Mouse (Mus musculus): ENCODE data around the gene Crim1. TPM values are rescaled to one million over a fixed set of nuclear protein-coding genes. Genes with fewer than 3 reads are reported as not detected.

Crim1 gene
- total RNA-seq, 2 experiments from 2014 or later = 19.3 to 20.1 TPM

DNA sequence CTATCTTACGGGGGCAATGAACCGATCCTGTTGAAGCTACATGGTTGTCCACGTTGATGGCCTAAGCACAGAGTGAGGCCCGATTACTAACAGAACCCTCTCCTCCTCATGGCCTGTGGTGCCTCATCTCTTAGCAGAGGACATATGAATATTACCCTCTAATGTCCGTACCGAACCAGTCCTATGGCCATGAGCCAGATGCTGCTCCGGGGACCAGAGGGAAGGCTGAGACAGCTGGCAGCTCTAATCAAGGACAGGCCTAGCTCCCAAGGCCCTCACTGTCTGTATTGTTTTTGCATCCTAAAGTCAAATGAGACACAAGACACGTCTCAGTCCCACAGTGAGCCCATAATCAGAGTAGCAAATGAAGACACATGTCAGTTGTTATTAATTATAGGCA is 155.6 kb downstream of the Crim1 start:
- no peak for DNase-seq
- intact Hi-C loops (cut with DNase I; ENCODE audit: low total_unique reads) = no loop called here

DNA sequence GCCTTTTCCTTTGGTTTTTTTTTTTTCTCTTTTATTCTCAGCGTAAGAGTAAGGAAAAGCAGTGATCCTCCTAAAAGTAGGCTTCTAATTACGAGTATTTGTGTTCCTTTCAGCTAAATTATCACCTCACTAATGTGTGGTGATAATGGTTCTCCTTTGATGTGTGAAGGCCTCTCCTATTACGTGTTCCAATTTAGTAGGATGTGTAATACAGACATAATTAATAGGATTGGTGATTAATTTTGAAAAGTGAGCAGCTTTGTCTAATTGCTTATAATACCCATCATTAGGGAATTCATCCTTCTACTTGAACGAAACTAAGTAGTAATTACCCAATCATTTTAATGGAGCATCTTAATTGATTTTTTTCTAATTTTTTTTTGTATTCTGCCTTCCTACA is 157.7 kb downstream of the Crim1 start:
- no peak for DNase-seq
- intact Hi-C loops (cut with DNase I; ENCODE audit: low total_unique reads) = no loop called here

- intact Hi-C loops (cut with DNase I; ENCODE audit: low total_unique reads) = no loop called here
- no peak for DNase-seq
Measured at GRCm38 (mm10) chr17:78358251-78358726, 158.2 kb downstream of the Crim1 start.

GRCm38 (mm10) chr17:78361939-78362728 is 162.1 kb downstream of the Crim1 start:
- no peak for DNase-seq
- intact Hi-C loops (cut with DNase I; ENCODE audit: low total_unique reads) = no loop called here

- DNase-seq = no peak
- intact Hi-C loops (cut with DNase I; ENCODE audit: low total_unique reads) = no loop called here
Measured at GRCm38 (mm10) chr17:78364555-78365302, 164.7 kb downstream of the Crim1 start.

DNA sequence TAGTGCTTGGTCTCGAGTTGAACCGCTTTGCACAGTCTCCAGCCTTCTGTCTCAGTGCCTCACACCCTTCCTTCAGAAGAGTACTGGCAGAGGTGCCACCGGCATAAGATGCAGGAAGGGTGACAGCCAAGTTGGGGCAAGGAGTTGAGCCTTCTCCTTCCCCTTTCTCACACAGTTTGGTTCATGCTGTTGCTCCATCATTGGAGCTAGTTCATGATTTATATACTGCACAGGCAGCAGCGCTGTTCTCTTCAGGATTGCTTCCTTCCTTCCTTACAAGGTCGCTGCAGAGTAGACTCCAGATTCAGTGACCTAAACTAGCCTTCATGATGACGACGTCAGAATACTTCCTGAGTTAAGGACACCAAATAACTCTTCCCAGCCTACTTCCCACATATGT is 166.0 kb downstream of the Crim1 start:
- intact Hi-C loops (cut with DNase I; ENCODE audit: low total_unique reads) = no loop called here
- DNase-seq = no peak

DNA sequence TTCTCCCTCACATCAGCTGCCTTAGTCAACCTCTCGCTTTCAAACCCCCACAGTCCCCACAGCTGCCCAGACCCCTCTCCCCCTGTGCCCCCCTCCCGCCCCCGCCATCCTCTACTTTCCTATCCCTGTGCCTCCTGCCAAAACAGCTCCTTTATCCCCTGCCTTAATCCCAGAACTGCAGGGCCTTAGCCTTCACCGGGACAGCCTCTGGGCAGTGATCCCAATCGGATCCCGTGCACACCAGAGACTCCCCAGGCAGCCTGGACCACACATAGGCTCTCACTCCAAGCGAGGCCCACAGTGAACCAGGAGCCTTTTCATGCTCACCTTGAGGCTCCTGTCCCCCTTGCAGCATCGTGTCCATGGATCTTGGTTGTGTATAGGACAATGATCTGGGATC is 168.4 kb downstream of the Crim1 start:
- DNase-seq = no peak
- intact Hi-C loops (cut with DNase I; ENCODE audit: low total_unique reads) = no loop called here

DNA sequence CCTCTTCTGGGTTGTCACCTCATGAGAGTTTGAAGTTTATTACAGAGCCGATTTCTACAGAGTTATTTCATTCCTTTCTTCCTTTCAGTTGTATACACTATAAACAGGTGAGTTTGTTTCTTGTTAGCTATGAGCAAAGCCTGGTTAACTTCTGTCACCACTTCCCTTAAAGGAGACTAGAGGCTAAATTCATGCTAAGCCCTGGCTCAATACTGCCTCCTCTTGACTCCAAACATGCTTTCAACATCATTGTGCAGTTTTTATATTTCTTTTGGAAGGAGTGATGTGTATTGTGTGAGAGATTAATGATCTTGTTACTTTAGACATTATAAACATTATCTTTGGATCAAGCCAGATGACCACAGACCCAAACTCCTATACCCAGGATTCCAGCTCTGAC is 170.4 kb downstream of the Crim1 start:
- intact Hi-C loops (cut with DNase I; ENCODE audit: low total_unique reads) = loop anchor here (10.0 kb wide), 1 partner anchor 176 kb away; no protein-coding TSS in a partner anchor
- DNase-seq = no peak

DNA sequence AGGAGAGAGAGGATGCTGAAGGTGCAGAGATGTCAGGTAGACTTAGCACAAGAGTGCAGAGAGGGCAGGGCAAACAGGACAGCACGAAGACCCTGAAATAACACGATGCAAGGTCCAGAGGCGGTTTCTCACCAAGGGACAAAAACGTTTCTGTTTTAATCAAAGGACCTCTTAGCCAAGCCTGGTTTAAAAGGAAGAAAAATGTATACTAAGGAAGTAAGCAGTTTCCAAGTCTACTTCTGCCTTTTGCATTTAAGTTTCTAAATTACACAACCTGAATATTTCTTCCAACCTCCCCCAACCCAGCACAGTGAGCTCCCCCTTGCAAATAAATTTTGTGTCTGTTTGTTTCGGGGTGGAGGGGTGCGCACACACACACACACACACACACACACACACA is 173.1 kb downstream of the Crim1 start:
- intact Hi-C loops (cut with DNase I; ENCODE audit: low total_unique reads) = loop anchor here (10.0 kb wide), 1 partner anchor 178 kb away; no protein-coding TSS in a partner anchor
- no peak for DNase-seq

- intact Hi-C loops (cut with DNase I; ENCODE audit: low total_unique reads) = loop anchor here (10.0 kb wide), 1 partner anchor 179 kb away; no protein-coding TSS in a partner anchor
- DNase-seq = no peak
Measured at GRCm38 (mm10) chr17:78373849-78374248, 173.8 kb downstream of the Crim1 start.

DNA sequence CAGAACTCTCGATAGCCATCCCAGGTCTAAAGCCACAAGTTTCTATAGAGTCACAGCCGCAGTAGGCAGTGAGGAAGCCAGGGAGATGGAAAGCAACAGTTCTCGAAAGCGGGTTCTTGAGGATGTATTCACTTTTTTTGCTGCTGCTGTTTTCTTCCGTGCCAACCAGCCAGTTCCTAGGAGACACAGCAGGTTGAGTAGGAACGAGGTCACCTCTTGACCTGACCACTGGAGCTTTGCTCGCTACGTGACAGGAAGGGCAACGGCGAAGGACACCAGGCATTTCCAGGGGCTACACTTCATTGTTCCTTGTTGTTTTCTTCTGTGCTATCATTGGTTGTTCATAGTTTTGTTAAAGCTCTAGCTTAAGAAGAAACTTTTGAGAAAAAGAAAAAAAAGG is 174.7 kb downstream of the Crim1 start:
- DNase-seq = no peak
- intact Hi-C loops (cut with DNase I; ENCODE audit: low total_unique reads) = loop anchor here (10.0 kb wide), 1 partner anchor 180 kb away; no protein-coding TSS in a partner anchor

DNA sequence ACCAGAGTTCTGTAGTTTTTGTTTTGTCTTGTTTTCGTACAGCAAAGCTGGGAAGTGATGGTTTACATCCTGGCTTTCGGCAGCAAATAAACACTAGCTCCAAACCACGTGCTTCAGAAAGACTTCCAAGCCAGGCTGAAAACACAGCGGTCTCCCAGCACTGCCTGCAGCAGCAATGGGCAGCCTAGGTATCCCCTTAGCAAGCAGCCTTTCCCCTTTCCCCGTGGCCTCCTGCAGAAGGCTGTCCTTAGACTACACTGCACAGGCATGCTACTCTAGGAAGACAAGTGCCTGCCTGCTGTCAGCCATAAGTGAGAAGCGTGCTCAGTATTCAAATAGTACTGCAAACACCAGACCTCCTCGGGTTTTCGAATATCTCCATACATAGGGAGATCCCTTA is 176.5 kb downstream of the Crim1 start:
- no peak for DNase-seq
- intact Hi-C loops (cut with DNase I; ENCODE audit: low total_unique reads) = loop anchor here (10.0 kb wide), 1 partner anchor 182 kb away; no protein-coding TSS in a partner anchor

DNA sequence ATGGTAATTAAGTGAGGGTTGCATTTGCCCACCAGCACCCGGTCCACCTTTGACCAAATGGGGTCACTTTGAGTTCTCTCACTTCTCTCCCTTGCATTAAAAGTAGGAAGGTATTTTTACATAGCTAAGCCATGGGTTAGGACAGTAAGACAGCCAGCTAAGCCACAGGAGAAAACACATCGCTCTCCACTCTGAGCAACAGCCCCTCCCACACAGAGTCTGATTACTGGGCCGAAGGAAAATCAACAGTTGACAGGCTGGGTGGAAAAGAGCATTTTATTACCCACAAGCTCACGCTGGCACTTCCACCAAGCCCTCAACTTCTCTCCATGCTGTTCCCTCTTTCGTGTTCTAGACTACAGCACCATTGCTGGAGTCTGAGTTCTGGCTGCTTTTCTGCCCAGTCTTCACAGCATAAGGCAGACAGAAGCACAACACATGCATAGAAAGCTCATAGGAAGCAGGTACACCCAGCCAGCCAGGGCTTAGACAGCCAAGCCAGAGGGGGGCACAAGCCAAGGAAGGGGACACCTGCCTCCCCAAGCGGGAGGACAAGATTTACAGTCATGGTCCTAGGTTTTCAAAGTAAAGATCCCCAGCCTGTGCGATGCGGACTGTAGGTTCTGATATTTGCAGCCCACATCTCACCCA is 179.2 kb downstream of the Crim1 start:
- no peak for DNase-seq
- intact Hi-C loops (cut with DNase I; ENCODE audit: low total_unique reads) = loop anchor here (10.0 kb wide), 1 partner anchor 184 kb away; no protein-coding TSS in a partner anchor

DNA sequence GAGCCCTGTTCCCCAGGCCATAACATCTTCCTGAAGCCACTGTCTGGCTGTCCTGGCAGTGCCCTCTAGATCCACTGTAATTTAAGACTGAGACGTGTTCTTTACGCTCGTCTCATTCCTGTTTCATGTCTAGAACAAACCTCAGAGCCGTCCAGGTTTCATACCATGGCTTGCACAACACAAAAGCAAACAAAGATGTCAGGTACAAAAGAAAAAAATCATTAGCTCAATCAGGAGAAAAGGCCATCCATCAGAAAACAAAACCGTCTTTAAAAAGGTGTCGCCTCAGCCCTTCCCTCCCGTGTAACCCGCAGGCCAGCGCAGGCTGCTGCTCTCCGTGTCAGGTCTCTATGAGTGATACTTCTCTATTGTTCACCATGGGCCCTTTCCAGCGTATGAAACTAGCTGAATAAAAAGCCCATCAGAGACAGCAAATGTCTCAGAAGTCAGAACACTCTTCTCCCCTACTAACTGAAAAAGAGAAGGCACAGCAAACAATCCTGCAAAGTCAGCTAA is 179.7 kb downstream of the Crim1 start:
- intact Hi-C loops (cut with DNase I; ENCODE audit: low total_unique reads) = loop anchor here (10.0 kb wide), 1 partner anchor 185 kb away; no protein-coding TSS in a partner anchor
- DNase-seq = no peak

DNA sequence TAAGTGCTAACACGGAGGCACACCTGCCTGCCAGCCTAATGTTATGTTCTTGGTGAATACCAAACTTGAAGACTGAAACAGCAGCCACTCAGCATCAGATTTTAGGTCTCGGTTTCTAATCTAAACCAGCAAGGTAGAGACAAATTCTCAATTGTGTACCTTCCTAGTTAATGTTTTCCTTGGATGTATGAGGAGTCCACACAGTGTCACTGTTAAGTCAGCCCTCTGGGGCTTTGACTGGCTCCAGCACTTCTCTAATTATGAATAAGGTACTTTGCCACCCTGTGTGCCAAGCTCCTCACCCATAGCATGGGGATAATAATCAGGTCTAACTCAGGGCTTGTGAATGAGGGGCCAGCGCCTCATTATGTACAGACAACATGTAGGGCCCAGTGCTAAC is 182.3 kb downstream of the Crim1 start:
- intact Hi-C loops (cut with DNase I; ENCODE audit: low total_unique reads) = no loop called here
- no peak for DNase-seq

DNA sequence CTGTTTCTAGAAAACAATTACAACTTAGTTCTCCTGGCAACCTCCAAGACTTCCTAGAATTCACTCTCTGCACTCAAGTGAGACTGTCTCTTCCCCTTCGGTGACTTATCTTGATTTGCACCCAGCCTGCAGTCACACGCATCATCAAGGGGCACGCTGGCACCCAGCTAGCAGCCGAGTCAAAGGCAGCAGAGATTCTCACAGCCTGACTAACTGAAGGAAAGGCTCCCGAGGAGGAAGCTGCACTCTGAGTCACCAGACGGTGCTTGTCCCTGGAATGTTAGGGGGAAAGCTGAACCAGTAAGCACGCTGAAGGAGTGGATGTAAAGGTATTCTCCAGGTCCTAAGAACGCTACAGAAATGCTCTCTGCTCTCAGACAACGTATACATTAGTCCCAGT is 187.6 kb downstream of the Crim1 start:
- intact Hi-C loops (cut with DNase I; ENCODE audit: low total_unique reads) = no loop called here
- no peak for DNase-seq

GRCm38 (mm10) chr17:78388101-78388847 is 188.2 kb downstream of the Crim1 start:
- intact Hi-C loops (cut with DNase I; ENCODE audit: low total_unique reads) = no loop called here
- DNase-seq = no peak

GRCm38 (mm10) chr17:78389573-78389972 is 189.5 kb downstream of the Crim1 start:
- no peak for DNase-seq
- intact Hi-C loops (cut with DNase I; ENCODE audit: low total_unique reads) = no loop called here
